Mouse (Mus musculus) kidney, adult 10 weeks (tissue): ENCODE measurements around the gene Mtmr12. TPM values are rescaled to one million over a fixed set of nuclear protein-coding genes. Genes with fewer than 3 reads are reported as not detected.

Source experiments
- polyA plus RNA-seq: library from polyadenylated mRNA; stranded (reverse); fragments of 350-450 nt; fragmentation: Illumina TruSeq; extraction: RNeasy Lipid Tissue Mini Kit (QIAGEN cat#74804); gene quantifications from one replicate; pipeline ENCODE4 v1.2.3, GENCODE M21; 2014; ENCODE audit warnings: low read depth, low replicate concordance

The Mtmr12 gene
- 22.9 TPM for polyA plus RNA-seq

DNA sequence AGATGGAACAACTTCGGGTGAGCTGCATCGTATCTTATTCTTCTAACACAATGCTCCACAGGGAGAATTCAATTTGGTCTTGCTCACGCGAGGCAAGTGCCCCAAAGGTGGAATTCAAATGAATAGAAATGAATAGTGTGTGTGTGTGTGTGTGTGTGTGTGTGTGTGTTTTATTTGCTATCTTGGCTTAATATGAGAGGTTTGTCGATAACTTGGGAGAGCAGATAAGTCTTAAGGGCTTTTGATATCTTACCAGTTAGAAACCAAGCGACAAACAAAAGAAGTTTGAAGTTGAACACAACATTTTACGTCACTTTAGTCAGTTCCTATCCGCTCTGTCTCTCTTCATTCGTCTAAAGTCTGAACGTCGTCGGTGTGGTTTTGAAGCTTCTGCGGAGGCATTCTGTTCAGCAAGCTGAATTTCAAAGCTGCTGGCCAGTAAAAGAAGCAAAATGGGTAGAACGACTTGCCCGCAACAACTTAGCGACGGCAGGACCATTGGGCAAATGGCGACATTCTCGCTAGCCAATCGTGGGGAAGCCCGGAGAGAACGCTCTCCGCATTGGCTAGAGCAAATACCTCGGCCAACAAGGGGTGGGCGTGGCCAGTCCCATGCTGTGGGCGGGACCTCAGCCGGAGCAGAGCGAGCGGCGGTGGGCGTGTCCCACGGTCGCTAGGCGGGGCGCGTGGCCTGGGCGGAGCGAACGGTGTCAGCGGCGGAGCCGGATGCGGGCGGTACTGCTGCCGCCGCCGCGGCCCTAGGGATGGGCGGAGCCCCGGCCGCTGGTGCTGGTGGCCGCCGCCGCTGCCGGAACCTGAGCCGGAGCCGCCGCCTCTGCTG is at the start of gene Mtmr12:
Gene Mtmr12 (plus strand): TSS at position 710 of the 841 bp plus-strand sequence.

DNA sequence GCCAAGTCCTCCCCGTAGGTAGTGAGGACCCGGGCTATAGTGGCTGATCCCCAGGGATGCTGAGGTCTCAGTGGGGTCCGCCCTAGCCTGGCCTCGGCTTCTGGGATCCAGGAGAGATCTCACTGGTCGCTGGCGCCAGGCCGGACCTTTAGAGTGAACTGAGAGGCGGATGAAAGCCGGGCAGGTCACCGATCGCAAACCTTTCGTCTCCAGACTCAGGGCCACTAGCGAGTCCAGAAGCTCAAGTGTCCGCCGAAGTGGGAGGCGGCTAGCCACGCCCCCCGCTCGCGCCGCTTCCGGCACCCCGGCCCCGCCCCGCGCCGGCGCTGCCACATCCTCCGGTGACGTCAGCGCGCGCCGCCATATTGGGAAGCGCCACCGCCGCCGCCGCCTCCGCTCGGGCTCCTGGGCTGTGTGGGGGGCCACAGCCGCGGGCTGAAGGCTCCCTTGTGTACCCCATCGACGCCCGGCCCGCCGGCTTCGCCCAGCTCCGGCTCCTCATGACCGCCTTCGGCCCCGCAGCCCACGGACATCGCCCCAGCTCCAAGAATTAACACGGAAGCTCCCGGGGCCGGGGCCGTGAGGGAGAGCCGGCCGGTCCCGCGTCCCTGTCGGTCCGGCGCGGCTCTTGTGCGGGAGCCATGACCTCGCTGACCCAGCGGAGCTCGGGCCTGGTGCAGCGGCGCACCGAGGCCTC is 116.4 kb downstream of the Mtmr12 start, which contains the start of gene Golph3:
Gene Golph3 (plus strand): TSS at position 360 of the 697 bp plus-strand sequence.

DNA sequence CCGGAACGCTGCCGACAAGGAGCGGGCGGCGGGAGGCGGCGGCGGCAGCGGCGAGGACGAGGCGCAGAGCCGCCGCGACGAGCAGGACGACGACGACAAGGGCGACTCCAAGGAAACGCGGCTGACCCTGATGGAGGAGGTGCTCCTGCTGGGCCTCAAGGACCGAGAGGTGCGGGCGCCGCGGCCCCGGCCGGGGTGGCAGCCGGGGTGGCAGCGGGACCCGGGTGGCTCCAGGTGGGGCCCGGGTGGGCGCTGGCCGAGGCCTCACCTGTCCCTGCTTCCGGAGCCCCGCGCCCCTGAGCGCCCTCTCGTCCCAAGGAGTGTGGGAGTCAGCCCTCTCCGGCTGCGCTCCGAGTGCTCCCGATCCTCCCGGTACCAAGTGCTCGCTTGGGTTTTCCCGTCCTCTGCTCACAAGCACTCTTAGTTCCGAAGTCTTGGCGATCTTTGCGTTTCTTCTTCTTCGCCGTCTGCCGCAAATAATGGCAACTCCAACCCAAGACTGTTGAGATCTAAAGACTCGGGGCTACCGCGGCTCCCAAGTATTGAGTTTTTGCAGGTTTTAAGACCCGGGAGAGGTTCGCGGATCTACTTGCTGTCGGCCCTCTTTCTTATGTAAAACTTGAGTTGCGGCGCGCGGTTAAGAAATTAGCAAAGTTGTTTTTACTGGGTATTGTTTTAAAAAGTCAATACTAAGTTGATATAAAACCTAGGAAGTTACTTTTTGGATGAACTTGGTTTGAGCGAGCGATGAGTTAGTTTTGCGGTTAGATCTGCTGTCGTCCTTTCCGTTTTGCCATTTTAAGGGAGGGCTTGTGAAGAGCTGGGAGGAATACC is 117.2 kb downstream of the Mtmr12 start, which contains the start of gene 1810049J17Rik:
Gene 1810049J17Rik (minus strand): TSS at position 112 of the 834 bp plus-strand sequence.

Other genes with a start within 250 kb of the Mtmr12 start
- 310 TPM for gene Sub1, start 208.0 kb upstream of the Mtmr12 start, polyA plus RNA-seq
- gene Zfr, start 87.2 kb upstream of the Mtmr12 start, polyA plus RNA-seq: 135 TPM
- gene Golph3, start 116.4 kb downstream of the Mtmr12 start, polyA plus RNA-seq: 256 TPM
- gene 1810049J17Rik, start 116.9 kb downstream of the Mtmr12 start, polyA plus RNA-seq: not detected